Mouse (Mus musculus) cerebellum, adult 9-10 months (tissue): ENCODE data around the gene Pagr1a.

Experiments used
- DNase-seq: peaks from one replicate; pipeline ENCODE4 v3.0.0; 2022

Gene Pagr1a

DNA sequence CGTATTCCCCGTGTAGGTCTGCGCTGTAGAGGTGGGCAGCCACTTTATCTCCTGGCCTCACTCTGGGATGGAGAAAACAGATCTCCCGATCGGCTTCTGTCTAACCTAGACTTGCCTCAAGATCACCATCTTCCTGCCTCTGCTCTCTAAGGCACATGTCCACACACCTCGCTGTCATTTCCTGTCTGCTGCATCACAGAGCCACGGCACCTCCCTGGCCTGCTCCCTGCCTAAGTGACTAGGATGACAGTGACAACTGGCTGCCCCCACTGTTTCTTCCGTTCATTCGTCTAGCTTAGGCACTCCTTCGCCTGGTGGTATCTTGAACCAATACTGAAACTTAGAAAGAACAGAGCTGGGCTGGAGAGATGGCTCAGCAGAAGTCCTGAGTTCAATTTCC lies 17.6 kb downstream of the Pagr1a start:
- no peak for DNase-seq

DNA sequence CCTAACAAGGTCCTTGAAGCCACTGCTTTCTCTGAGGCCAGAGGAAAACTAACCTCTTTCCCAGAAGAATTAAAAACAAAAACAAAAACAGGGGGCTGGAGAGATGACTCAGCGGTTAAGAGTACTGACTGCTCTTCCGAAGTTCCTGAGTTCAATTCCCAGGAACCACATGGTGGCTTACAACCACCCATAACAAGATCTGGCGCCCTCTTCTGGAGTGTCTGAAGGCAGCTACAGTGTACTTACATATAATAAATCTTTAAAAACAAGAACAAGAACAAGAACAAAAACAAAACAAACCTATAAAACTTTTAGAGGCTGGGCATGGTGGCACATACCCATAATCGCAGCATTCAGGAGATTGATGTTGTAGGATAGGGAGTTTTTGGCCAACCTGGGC lies 20.7 kb downstream of the Pagr1a start:
- no peak for DNase-seq

- DNase-seq: no peak
These were observed 28.3 kb downstream of the Pagr1a start for GRCm38 (mm10) chr7:126988816-126989215.

DNA sequence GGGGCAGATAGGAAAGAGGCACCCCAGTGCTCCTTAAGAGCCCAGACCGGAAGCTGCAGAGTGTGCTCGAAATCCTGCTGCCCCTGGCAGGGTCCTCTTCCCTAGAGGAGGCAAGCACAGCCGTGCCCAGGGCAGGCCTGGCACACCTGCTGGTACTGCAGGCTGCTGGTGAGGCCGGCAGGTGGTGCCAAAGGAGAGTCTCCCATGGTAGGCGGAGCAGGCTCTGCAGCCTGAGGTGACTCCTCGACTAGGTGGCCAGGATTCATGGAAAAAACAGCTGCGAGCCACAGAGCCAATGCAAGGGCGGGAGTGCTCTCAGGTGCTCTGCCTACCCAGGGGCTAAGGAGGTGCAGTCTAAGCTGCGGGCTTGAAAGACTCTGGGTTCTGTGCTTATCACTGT lies 30.8 kb downstream of the Pagr1a start:
- peak; percentile 87 for DNase-seq

DNA sequence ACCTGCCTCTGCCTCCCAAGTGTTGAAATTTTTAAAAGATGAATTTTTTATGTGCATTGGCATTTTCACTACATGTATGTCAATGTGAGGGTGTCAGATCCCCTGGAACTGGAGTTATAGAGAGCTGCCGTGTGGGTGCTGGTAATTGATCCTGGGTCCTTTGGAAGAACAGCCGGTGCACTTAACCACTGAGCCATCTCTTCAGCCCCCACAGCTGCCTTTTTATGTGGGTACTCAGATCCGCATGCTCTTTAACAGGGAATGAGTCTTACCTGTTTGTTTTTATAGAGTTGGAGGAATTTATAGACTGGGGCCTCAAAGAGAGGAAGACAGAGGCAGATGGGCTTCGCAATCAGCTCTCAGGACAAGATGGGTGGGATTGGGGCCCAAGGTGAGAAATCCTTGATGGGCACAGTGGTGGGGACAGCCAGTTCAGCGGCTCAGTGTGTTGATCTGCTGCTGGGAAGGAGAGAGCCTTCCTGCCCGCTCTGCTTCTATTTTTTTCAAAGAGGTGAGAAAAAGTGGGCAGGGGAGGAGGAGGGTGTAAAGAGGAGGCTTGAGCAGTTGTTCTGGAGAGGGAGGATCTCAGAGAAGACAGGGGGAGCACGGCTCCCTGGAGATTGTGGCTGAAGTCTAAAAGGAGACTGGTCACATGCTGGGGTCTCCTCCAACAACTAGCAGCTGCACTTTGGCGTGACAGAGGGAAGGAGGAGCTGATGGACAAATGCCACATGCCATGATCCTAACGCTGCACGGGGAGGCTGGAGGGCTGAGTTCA lies 32.3 kb downstream of the Pagr1a start:
- no peak for DNase-seq

DNA sequence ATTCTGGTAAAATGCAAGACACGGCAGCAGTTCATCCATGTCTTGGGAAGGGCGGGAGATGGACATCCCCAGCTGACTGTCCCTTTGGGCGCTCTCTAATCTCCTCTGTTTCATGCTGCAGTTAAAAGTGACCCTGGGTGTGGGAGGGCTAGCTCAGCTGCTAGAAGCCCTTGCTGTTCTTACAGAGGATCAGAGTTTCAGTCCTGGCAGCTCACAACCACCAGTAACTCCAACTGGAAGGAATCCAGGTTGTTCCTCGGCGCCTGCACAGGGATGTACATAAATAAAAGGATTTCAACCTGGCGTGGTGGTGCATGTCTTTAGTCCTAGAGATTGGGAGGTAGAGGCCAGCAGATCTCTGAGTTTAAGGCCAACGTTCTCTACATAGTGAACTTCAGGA lies 34.0 kb downstream of the Pagr1a start:
- DNase-seq: no peak

DNA sequence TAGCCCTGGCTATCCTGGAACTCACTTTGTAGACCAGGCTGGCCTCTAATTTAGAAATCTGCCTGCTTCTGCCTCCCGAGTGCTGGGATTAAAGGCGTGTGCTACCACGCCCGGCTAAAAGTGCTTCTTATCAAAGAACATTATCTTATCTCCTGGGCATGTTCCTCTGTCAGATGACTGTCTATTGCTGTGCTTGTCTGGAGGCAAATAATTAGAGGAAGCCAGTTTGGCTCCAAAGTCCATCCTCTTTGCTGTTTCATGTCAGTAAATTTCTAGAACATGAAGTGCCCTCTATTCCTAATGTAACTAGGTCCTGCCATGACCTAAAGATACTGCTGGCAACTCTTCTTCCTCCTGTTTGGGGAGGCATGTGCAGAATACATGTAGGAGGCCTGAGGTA lies 35.1 kb downstream of the Pagr1a start:
- DNase-seq: no peak

DNA sequence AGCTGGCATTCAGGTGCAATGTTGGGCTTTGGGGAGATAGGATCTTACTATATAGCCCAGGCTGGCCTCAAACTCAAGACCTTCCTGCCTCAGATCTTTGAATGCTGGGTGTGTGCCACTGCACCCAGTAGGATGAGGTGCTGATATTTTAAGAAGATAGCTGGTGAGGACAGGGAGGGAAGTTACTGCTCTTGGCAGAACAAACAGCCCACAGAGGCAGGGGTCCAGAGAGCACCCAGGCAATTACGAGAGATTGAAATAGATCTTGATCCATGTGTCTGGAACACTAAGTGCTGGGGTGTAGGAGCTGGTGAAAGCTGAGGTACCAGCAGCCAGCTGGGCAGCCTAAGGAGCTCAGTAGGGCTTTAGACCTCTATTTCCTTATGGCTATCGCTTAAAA lies 35.6 kb downstream of the Pagr1a start:
- DNase-seq: no peak

- no peak for DNase-seq
These were observed 38.3 kb downstream of the Pagr1a start for GRCm38 (mm10) chr7:126978841-126979240.

GRCm38 (mm10) chr7:126976878-126977459 lies 40.2 kb downstream of the Pagr1a start:
- DNase-seq: no peak

DNA sequence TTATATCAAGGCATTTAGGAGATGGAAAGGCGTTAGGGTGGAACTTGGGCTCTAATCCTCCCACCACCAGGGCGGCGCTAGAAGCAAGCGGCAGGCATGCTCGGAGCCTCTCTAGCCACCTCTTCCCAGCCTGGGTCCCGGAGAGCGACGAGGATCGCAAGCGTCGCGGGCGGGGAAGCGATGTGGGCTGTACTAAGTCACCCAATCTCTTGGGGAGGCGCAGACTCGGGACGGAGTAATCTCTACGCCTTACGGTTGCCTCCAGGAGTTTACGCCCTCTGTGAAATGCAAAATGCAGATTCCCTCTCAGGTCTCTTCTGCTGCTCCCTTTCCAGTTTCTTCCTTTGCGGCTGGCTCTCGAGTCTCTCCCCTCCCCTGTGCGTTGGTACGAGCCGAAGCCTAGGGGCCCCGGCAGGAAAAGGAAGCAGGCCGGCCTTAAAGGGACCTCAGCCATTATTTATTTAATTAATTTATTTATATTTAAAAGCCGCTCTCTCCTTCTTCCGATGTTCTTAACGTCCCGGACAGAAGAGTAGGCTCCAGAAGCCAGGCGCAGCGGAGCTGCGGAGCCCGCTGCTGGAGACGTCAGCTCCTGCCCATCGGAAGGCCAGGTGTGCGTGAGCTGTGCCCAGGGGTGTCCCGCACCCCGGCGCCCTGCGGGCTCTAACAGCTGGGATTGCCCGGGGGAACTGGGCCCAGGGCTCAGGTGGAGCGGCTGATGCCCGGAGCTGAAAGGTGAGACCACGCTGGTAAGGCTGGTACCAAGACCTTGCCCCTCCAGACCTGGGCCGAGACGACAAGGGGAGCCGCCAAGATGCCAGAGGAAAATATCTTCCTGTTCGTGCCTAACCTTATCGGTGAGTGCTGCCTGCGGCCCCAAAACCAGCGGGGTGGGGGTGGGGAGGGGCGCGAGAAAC lies 40.9 kb downstream of the Pagr1a start, which contains the start of gene Cdiptos:
TSS of gene Cdiptos (minus strand) at position 149 of the 917 bp plus-strand sequence.
- peak; percentile 96 for DNase-seq

- DNase-seq: no peak
These were observed 41.4 kb downstream of the Pagr1a start, which contains the start of gene Cdipt for GRCm38 (mm10) chr7:126975893-126975949. Cdipt (plus strand) TSS chr7:126975914.

GRCm38 (mm10) chr7:126975493-126975892 lies 41.7 kb downstream of the Pagr1a start:
- DNase-seq: no peak

GRCm38 (mm10) chr7:126967361-126967760 lies 49.8 kb downstream of the Pagr1a start:
- no peak for DNase-seq

- peak; percentile 81 for DNase-seq
These were observed 51.6 kb downstream of the Pagr1a start for GRCm38 (mm10) chr7:126965568-126965967.
